Mouse (Mus musculus) urinary bladder, postnatal 14 days (tissue): Measurements from ENCODE around the gene Krtap19-2.

Experiments used
- DNase-seq: peaks from one replicate; pipeline ENCODE4 v3.0.0; 2021; ENCODE audit warnings: low spot score

The Krtap19-2 gene

DNA sequence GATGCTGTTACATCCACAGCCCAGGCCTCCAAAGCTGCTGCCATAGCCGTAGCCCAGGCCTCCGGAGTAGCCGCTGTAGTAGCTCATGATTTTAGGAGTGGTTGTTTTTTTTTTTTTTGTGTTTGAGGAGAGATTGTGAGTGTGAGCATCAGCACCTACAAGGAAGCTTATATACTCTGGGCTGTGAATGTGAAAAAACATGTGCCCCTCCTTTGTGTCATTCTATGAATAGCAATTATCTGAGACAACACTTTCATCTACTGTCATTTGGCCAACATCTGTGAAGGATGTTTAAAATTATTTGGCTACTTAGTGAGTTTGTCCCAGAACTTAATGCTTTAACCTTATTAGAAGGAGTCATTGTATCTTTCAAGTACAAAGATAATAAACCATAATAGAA is at the start of gene Krtap19-2:
TSS of gene Krtap19-2 (minus strand) at position 101 of the 400 bp plus-strand sequence.
- DNase-seq, result no peak

DNA sequence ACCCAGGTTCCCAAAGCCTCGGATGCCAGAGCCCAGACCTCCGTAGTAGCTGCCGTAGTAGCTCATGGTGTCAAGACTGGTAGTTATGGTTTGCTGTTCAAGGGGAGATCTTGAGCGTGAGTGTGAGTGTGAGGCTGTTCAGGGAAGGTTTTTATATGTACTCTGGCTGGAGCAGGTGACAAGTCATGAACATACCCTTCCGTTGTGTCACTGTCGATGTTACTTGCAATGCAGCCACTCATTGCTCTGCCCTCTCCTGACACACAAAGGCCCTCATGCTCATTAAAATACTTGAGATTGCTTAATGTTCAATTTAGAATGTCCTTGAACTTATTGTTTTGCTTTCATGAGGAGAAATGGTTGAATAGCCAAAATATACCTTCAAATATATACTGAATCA is 22.3 kb upstream of the Krtap19-2 start, which contains the start of gene Krtap19-5:
TSS of gene Krtap19-5 (minus strand) at position 101 of the 400 bp plus-strand sequence.
- DNase-seq, result no peak

DNA sequence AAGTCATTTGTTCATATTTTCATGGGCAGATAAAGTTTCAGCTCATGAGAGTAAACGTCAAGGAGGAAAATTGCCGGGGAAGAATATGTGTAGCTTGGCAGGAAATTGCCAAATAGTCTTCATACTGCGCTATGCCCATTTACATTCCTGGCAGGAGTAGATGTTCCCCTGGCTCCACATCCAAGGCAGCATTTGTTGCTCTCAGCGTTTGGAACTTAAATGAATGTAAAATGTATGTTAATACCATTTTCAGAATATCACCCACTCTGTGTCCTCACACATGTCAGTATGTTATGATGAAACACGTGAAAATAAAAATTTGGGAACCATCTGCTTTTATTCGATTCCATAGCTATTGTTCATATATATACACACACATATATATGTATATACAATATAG is 12.8 kb upstream of the Krtap19-2 start:
- DNase-seq, result no peak

DNA sequence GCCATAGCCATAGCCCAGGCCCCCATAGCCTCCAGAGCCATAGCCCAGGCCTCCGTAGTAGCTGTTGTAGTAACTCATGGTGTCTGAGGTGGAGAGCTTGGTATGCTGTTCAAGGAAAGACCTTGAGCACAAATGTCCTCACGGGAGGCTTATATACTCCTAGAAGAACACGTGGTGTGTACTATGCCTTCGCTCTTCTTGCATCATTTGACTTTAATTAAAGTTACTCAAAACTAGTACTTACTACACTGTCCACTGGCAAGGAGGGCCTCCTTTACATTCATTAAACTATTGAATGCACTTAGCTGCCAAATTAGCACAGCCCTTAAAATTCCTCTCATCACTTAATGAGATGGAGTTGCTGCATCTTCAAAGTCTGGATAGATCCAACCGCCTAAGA is 10.9 kb upstream of the Krtap19-2 start, which contains the start of gene Krtap19-4:
TSS of gene Krtap19-4 (minus strand) at position 101 of the 400 bp plus-strand sequence.
- no peak for DNase-seq

DNA sequence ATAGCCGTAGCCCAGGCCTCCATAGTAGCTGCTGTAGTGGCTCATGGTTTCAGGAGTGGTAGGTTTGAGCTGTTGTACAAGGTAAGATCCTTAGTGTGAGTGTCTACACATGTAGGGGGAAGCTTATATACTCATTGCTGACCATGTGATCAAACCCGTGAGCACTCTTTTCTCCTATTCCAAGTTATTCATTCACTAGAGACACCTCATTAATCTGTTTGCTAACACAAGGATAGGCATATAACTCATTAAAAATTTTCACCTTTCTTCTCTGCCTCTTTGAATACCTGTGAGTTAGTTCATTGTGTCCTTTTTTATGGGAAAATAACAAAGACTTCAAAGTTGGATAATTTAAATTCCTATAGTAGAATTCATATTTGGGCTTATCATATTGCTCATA is 3.9 kb upstream of the Krtap19-2 start, which contains the start of gene Krtap19-3:
TSS of gene Krtap19-3 (minus strand) at position 101 of the 400 bp plus-strand sequence.
- DNase-seq, result no peak

DNA sequence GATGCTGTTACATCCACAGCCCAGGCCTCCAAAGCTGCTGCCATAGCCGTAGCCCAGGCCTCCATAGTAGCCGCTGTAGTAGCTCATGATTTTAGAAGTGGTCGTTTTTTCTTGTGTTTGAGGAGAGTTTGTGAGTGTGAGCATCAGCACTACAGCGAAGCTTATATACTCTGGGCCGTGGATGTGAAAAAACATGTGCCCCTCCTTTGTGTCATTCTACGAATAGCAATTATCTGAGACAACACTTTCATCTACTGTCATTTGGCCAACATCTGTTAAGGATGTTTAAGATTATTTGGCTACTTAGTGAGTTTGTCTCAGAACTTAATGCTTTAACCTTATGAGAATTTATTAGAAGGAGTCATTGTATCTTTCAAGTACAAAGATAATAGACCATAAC is 4.8 kb downstream of the Krtap19-2 start, which contains the start of gene Krtap19-1:
TSS of gene Krtap19-1 (minus strand) at position 101 of the 400 bp plus-strand sequence.
- no peak for DNase-seq

DNA sequence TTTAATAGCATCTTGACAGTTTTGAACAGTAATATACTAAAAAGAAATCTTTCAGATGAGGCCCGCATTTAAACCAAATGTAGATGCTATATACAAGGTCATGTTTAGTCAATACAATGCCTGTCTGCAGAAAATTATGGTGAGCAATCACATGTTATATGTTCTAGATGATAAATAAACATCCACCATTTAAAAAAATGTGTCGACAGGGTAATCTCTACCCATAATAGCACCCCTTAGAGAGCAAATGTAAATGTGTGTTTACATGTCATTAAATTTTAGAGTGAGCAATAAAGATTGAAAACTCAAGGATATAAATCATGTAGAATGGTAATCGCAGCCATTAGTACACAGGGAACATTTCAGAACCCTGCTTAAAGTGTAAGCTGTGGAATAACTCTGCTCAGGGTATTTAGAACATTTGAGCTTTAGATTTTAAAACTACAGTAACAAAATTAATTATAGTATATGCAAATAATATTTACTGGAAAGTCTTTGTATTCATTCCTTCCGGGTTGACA is 9.1 kb downstream of the Krtap19-2 start:
- no peak for DNase-seq

DNA sequence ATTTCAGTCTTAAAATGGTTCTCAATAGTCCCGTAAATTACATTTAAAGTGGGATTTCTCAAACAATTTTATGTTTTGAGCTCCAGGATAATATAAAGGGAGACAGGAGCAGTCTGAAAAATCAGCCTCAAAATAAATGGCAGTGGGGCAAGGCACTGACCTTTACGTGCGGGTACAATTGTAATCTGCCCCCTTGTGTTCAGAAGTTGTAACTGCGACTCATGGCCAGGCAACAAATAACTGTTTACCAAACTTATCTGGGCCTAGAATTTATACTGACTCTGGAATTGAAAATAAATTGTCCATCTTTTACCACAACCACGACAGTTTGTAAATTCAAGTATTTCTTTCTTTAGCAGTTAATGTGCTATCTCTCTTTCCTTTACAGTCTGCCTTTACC is 22.6 kb downstream of the Krtap19-2 start:
- DNase-seq, result peak; percentile 4

DNA sequence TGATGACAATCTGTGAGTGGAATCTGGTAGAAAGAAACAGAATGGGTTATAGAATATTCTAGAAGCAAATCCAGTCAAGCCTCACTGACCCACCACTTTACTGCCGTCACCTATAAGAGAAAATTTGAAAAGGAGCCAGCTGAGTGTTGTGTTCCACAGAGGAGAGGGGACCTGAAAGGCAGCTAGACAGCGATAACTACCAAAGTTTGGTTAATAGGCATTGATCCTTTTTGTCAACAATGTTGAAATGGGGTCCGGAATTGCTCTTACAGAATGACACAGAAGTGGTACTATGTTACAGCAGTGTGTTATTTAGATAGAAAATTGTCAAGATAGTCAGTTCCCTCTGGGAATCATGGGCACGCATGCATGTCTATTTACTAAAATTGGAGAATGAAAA is 25.5 kb downstream of the Krtap19-2 start:
- no peak for DNase-seq

DNA sequence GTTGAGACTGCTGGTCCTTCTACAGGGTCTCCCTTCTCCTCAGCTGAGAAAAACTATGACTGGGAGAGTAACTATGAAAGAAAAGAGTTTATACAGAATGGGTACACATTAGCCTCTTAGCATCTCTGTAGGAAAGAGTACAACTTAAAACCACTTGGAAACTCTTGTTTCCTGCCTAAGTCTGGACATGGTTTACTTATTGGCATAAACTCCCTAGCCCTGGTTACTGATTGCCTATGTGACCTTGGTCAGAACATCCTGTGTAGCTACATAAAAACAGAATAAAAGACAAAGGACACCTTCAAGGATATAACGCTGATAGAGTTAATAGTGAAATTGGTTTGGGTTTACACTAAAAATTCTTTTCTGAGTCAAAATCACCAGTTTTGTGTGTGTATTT is 26.7 kb downstream of the Krtap19-2 start:
- no peak for DNase-seq

DNA sequence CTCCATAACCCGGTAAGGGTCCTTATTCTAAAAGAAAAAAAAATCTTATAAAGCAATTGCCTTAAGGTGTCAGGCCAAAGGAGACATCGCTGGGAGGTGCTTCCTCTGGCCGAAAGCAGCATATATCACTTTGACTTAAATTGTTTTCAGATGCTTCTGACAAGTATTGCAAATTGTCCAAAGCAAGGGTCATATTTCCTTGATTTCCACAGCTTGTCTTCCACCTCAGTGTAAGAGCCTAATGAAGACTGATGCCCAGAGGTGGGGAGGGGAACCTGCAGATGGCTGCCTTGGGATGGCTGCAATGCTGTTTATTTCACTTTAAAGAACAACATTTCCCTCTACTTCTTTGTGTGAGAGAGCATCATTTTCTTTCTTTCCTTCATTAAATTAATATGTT is 47.1 kb downstream of the Krtap19-2 start:
- DNase-seq, result no peak

DNA sequence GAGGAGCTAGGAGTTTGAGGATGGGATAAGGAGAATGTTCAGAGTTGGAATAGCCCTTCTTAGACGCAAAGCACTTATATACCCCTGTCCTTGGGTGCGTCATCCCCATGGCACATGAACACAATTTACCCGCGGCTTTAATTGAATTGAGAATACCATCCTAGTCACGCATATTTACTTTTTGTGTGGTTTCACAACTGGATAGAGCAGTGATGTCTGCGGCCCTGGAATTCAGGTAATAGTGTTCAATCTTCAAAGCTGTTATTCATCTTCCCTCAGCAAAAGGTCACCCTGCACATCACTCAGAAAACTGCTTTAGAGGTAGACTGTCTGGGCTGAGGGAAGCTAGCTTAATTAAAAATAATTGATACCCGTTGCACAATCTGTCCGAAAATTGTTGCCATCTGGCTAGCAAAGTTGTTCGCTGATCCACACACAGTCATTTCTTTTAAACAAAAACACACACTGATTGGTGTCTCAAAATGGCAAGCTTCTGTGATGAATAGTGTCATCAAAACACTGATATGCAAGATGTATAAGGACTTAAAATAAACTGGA is 47.9 kb downstream of the Krtap19-2 start, which contains the start of gene Krtap14:
TSS of gene Krtap14 (minus strand) at position 51 of the 558 bp plus-strand sequence.
- no peak for DNase-seq

DNA sequence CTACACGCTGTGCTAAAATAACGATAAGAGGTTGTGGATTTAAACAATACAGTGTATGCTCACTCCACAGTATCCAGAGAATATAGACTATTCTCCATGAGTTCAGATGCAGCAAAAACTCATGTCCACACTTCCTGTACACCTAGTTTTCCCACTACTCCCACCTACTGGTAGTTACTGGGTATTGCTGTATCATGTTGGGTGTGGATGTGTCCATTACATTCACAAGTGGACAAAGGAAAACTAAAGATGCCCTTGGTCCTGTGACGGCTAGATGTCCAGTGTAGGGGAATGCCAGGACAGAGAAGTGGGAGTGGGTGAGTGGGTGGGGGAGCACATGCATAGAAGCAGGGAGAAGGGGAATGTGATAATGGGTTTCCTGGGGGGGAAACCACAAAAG is 50.3 kb downstream of the Krtap19-2 start:
- no peak for DNase-seq
